ENCODE assay signal across 20 mouse cellular contexts in genomic region chr10:12949299-12949698, GRCm38 (mm10). TPM values are rescaled to one million over a fixed set of nuclear protein-coding genes. Genes with fewer than 3 reads are reported as not detected.
A peak's percentile ranks its signal among the peaks of the same experiment; 100 is the strongest.
DNase-seq lines count a peak whose midpoint lies in the region; ATAC-seq and TF ChIP-seq lines count a peak whose summit lies in the region.
"Had no signal": no experiment of that assay in that cellular context is flagged by ENCODE, and none has a peak within 500 bp of the region (broad histone marks: within the 10 kb centered on the region; RNA-seq: fewer than 3 reads in every experiment).

No protein-coding gene starts in this region.

- ATAC-seq in intestine, embryonic 15.5 days, result peak; percentile 78
- ATAC-seq in stomach, embryonic 15.5 days (ENCODE audit: insufficient read depth, low FRiP score, low read depth), result peak; percentile 79
- ATAC-seq in activated CD4-positive, CD25-positive, alpha-beta regulatory T cell, adult 4 months, result no peak
- no peak for ATAC-seq in hindbrain, postnatal 0 days

- no peaks in the 10 kb centered on the region for H3K9me3 ChIP-seq in intestine, embryonic 15.5 days
- H3K9me3 ChIP-seq in stomach, embryonic 15.5 days, result no peaks in the 10 kb centered on the region
- no peaks in the 10 kb centered on the region for H3K9me3 ChIP-seq in hindbrain, postnatal 0 days (ENCODE audit: low read length)
- H3K9me3 ChIP-seq: embryonic facial prominence, embryonic 13.5 days; heart, embryonic 15.5 days; hindbrain, embryonic 10.5 days; limb, embryonic 10.5 days; neural tube, embryonic 13.5 days had no signal

- peak; percentile 19 for DNase-seq in adrenal gland, postnatal 14 days
- DNase-seq in adrenal gland, adult 18-20 months (ENCODE audit: low spot score in 2 of 2), result no peak
- peak; percentile 39 for DNase-seq in lung, postnatal 25 days (ENCODE audit: low spot score)
- DNase-seq in lung, postnatal 10 days, result no peak
- DNase-seq in hindbrain, postnatal 0 days (ENCODE audit: low spot score), result no peak
- DNase-seq: cerebellum, adult 9-10 months; gastrocnemius, postnatal 10 days; heart, adult 2 months; thymus, postnatal 36 days had no signal

- no peaks in the 10 kb centered on the region for H3K4me1 ChIP-seq in intestine, embryonic 15.5 days (replicated peaks)
- H3K4me1 ChIP-seq in stomach, embryonic 15.5 days, result no peaks in the 10 kb centered on the region
- H3K4me1 ChIP-seq in hindbrain, postnatal 0 days (ENCODE audit: insufficient read depth, low read length), result no peaks in the 10 kb centered on the region
- H3K4me1 ChIP-seq: embryonic facial prominence, embryonic 13.5 days; heart, embryonic 15.5 days; hindbrain, embryonic 10.5 days; limb, embryonic 10.5 days; neural tube, embryonic 13.5 days had no signal

- no peak overlapping the region for H3K27ac ChIP-seq in intestine, embryonic 15.5 days
- no peak overlapping the region for H3K27ac ChIP-seq in stomach, embryonic 15.5 days
- no peak overlapping the region for H3K27ac ChIP-seq in hindbrain, postnatal 0 days
- H3K27ac ChIP-seq: embryonic facial prominence, embryonic 13.5 days; heart, adult 2 months; heart, embryonic 15.5 days; hindbrain, embryonic 10.5 days; kidney, postnatal 0 days; limb, embryonic 10.5 days; neural tube, embryonic 13.5 days had no signal

- H3K27me3 ChIP-seq in intestine, embryonic 15.5 days (replicated peaks), result no peaks in the 10 kb centered on the region
- 0 out of 2 replicates have a peak, but pooled peaks cover under 1% of the 10 kb centered on the region for H3K27me3 ChIP-seq in stomach, embryonic 15.5 days (replicated peaks)
- no peaks in the 10 kb centered on the region for H3K27me3 ChIP-seq in hindbrain, postnatal 0 days (ENCODE audit: insufficient read depth, low read length)
- H3K27me3 ChIP-seq: CH12.LX had no signal

- TF ChIP-seq CTCF in hindbrain, postnatal 0 days (IDR thresholded peaks at IDR 0.05; ENCODE audit: low read depth), result no peak

- 65% methylated on average over 7 of the region's 7 CpGs for WGBS in intestine, embryonic 15.5 days
- WGBS in stomach, embryonic 15.5 days, result 53% methylated on average over 7 of the region's 7 CpGs
- 87% methylated on average over 7 of the region's 7 CpGs for WGBS in hindbrain, postnatal 0 days

- H3K9ac ChIP-seq in intestine, embryonic 15.5 days, result no peak overlapping the region
- no peak overlapping the region for H3K9ac ChIP-seq in stomach, embryonic 15.5 days
- H3K9ac ChIP-seq in hindbrain, postnatal 0 days (replicated peaks; ENCODE audit: low read length), result no peak overlapping the region
- H3K9ac ChIP-seq: embryonic facial prominence, embryonic 13.5 days; heart, embryonic 15.5 days; neural tube, embryonic 13.5 days had no signal

- H3K4me2 ChIP-seq in intestine, embryonic 15.5 days (replicated peaks), result no peak overlapping the region
- H3K4me2 ChIP-seq in stomach, embryonic 15.5 days, result no peak overlapping the region
- no peak overlapping the region for H3K4me2 ChIP-seq in hindbrain, postnatal 0 days (ENCODE audit: low read depth, low read length)
- H3K4me2 ChIP-seq: embryonic facial prominence, embryonic 13.5 days; heart, embryonic 15.5 days; liver, embryonic 11.5 days; neural tube, embryonic 13.5 days had no signal

- no peak overlapping the region for H3K4me3 ChIP-seq in intestine, embryonic 15.5 days (replicated peaks)
- H3K4me3 ChIP-seq in stomach, embryonic 15.5 days (replicated peaks), result no peak overlapping the region
- H3K4me3 ChIP-seq in hindbrain, postnatal 0 days (ENCODE audit: low read length), result no peak overlapping the region
- H3K4me3 ChIP-seq: embryonic facial prominence, embryonic 13.5 days; heart, adult 2 months; heart, embryonic 15.5 days; hindbrain, embryonic 10.5 days; limb, embryonic 10.5 days; neural tube, embryonic 13.5 days had no signal

- no peaks in the 10 kb centered on the region for H3K36me3 ChIP-seq in intestine, embryonic 15.5 days
- no peaks in the 10 kb centered on the region for H3K36me3 ChIP-seq in stomach, embryonic 15.5 days
- no peaks in the 10 kb centered on the region for H3K36me3 ChIP-seq in hindbrain, postnatal 0 days (ENCODE audit: insufficient read depth, low read length)
- H3K36me3 ChIP-seq: embryonic facial prominence, embryonic 13.5 days; heart, embryonic 15.5 days; hindbrain, embryonic 10.5 days; limb, embryonic 10.5 days; neural tube, embryonic 13.5 days had no signal

RNA-seq across cellular contexts. Expression of gene Stx11, which starts 14.8 kb away (rescaled TPM):
- total RNA-seq in adrenal gland, postnatal 14 days (2021), result 6.2 and 6.7 TPM in 2 replicates
- total RNA-seq in adrenal gland, adult 18-20 months (2021), result 10 to 100 TPM in 1 of 2 experiments, 1 to 10 TPM in 1; 6.5 to 11.0 TPM
- polyA plus RNA-seq in intestine, embryonic 15.5 days (2015; fragmentation: Nextera tagmentation; extraction: Ambion mirVana), result 1.6 and 1.8 TPM in 2 replicates
- polyA plus RNA-seq in stomach, embryonic 15.5 days (2015; fragmentation: Nextera tagmentation; extraction: Ambion mirVana), result 5.4 and 6.1 TPM in 2 replicates
- polyA plus RNA-seq in activated CD4-positive, CD25-positive, alpha-beta regulatory T cell, adult 4 months (2017; shearing (Covaris generic)), result 10 to 100 TPM; 18.9 to 19.6 TPM
- 1.3 and 2.4 TPM in 2 replicates for total RNA-seq in hindbrain, postnatal 0 days (2014; rRNA removed)
- polyA plus RNA-seq in hindbrain, postnatal 0 days (2015; fragmentation: Nextera tagmentation; extraction: Ambion mirVana), result 0.91 and 1.4 TPM in 2 replicates

RNA-seq across cellular contexts. Expression of gene Sf3b5, which starts 55.8 kb away (rescaled TPM):
- total RNA-seq in adrenal gland, postnatal 14 days (2021), result 11.0 and 11.2 TPM in 2 replicates
- total RNA-seq in adrenal gland, adult 18-20 months (2021), result 10 to 100 TPM; 10.6 to 12.5 TPM
- polyA plus RNA-seq in intestine, embryonic 15.5 days (2015; fragmentation: Nextera tagmentation; extraction: Ambion mirVana), result 37.0 and 38.0 TPM in 2 replicates
- polyA plus RNA-seq in stomach, embryonic 15.5 days (2015; fragmentation: Nextera tagmentation; extraction: Ambion mirVana), result 36.6 and 43.4 TPM in 2 replicates
- polyA plus RNA-seq in activated CD4-positive, CD25-positive, alpha-beta regulatory T cell, adult 4 months (2017; shearing (Covaris generic)), result 10 to 100 TPM; 33.3 to 37.8 TPM
- total RNA-seq in hindbrain, postnatal 0 days (2014; rRNA removed), result 18.8 and 27.7 TPM in 2 replicates
- polyA plus RNA-seq in hindbrain, postnatal 0 days (2015; fragmentation: Nextera tagmentation; extraction: Ambion mirVana), result 27.6 and 28.0 TPM in 2 replicates

Comparison
In these comparisons a context has a peak if more than half of its experiments do, and no peak if none do; other contexts are left out.
1. DNase-seq: peak in adrenal gland, postnatal 14 days (single experiment) and lung, postnatal 25 days (single experiment); none in adrenal gland, adult 18-20 months (0 of 2), lung, postnatal 10 days (single experiment) and hindbrain, postnatal 0 days (single experiment).
2. ATAC-seq: peak in intestine, embryonic 15.5 days (single experiment) and stomach, embryonic 15.5 days (single experiment); none in activated CD4-positive, CD25-positive, alpha-beta regulatory T cell, adult 4 months (single experiment) and hindbrain, postnatal 0 days (single experiment).